Mouse (Mus musculus) kidney, adult 2 months (tissue): Measurements from ENCODE around the gene Lmln. TPM values are rescaled to one million over a fixed set of nuclear protein-coding genes. Genes with fewer than 3 reads are reported as not detected.

Experiments used
- DNase-seq: peaks from one replicate; pipeline ENCODE4 v3.0.0; 2021
- H3K27ac ChIP-seq: fragments of 200-500 bp; 2 replicates; pipeline ENCODE4 v1.5.1; 2012; ENCODE audit warnings: low read depth, low read length, control low read depth, inconsistent platforms; ENCODE audit not compliant: insufficient read depth
- H3K27me3 ChIP-seq: fragments of 200-500 bp; replicated peaks from 2 replicates; pipeline ENCODE4 v1.6.1; 2012; ENCODE audit warnings: mild to moderate bottlenecking, moderate library complexity, low read length, inconsistent platforms; ENCODE audit not compliant: control insufficient read depth, insufficient read depth
- H3K36me3 ChIP-seq: fragments of 200-500 bp; 2 replicates; pipeline ENCODE4 v1.6.1; 2012; ENCODE audit warnings: mild to moderate bottlenecking, moderate library complexity, low read length, inconsistent platforms; ENCODE audit not compliant: control insufficient read depth, insufficient read depth
- H3K4me1 ChIP-seq: fragments of 200-500 bp; 2 replicates; pipeline ENCODE4 v1.6.1; 2011; ENCODE audit warnings: low read length; ENCODE audit not compliant: control insufficient read depth, insufficient read depth
- H3K4me3 ChIP-seq: fragments of 200-500 bp; 2 replicates; pipeline ENCODE4 v1.5.1; 2011; ENCODE audit warnings: mild to moderate bottlenecking, low read depth, low read length, control low read depth; ENCODE audit not compliant: insufficient read depth
- CTCF ChIP-seq: fragments of 200-500 bp; conservative IDR thresholded peaks from 2 replicates; pipeline ENCODE4 v1.5.1; 2011; ENCODE audit warnings: low read depth, mild to moderate bottlenecking, control low read depth, low read length, moderate library complexity, mixed read lengths; ENCODE audit not compliant: insufficient read depth, insufficient read length
- POLR2A ChIP-seq: fragments of 200-500 bp; IDR thresholded peaks from one replicate; pipeline ENCODE4 v1.6.1; 2011; ENCODE audit warnings: low read depth, low read length, control low read depth
- WGBS: fragments of 180-500 bp; shearing (Covaris S2); methylation state at CpG from one replicate; pipeline ENCODE4 v1.1.7; 2018; 5-methylcytosine and 5-hydroxymethylcytosine counted together
- polyA plus RNA-seq: library from polyadenylated mRNA; depleted of rRNA; stranded (reverse); fragments of >200 nt; gene quantifications from 2 replicates; pipeline ENCODE4 v1.2.3, GENCODE M21; 2012

The Lmln gene
- polyA plus RNA-seq, 1 experiment: 3.1 TPM

GRCm38 (mm10) chr16:33019117-33019770, 43.1 kb upstream of the Lmln start:
- WGBS: 35% methylated on average over 21 of the region's 21 CpGs
- Histone ChIP-seq H3K27ac (peak overlapping the region; percentile 32), H3K4me3 (peak overlapping the region; percentile 60), H3K4me1 (peaks cover 3% of the 10 kb centered on the region; the same call in 1 of the 2 replicates), H3K27me3 (no peaks in the 10 kb centered on the region), H3K36me3 (no peaks in the 10 kb centered on the region)
- DNase-seq: peak; percentile 84
- no peak for TF ChIP-seq CTCF
- no peak for TF ChIP-seq POLR2A

- DNase-seq: peak; percentile 76
Observed at GRCm38 (mm10) chr16:33021381-33021780, 40.9 kb upstream of the Lmln start.

GRCm38 (mm10) chr16:33023750-33024149, 38.6 kb upstream of the Lmln start:
- Histone ChIP-seq H3K27me3 (no peaks in the 10 kb centered on the region), H3K4me3 (no peak overlapping the region), H3K27ac (no peak overlapping the region), H3K4me1 (no peaks in the 10 kb centered on the region; the same call in 1 of the 2 replicates), H3K36me3 (no peaks in the 10 kb centered on the region)
- under 1% methylated on average over 4 of the region's 4 CpGs for WGBS
- DNase-seq: peak; percentile 90
- TF ChIP-seq POLR2A (no peak), CTCF (peak; percentile 100; the same call in 1 of the 2 replicates)

More at GRCm38 (mm10) chr16:33021381-33021780, 40.9 kb upstream of the Lmln start:
- Histone ChIP-seq H3K27ac (no peak overlapping the region), H3K36me3 (no peaks in the 10 kb centered on the region), H3K27me3 (no peaks in the 10 kb centered on the region), H3K4me3 (no peak overlapping the region), H3K4me1 (no peaks in the 10 kb centered on the region; the same call in 1 of the 2 replicates)
- WGBS: 61% methylated on average over 3 of the region's 3 CpGs
- no peak for TF ChIP-seq CTCF
- no peak for TF ChIP-seq POLR2A

- H3K36me3 ChIP-seq: no peaks in the 10 kb centered on the region
- WGBS: 74% methylated on average over 8 of the region's 8 CpGs
- DNase-seq: no peak
- H3K4me1 ChIP-seq: no peaks in the 10 kb centered on the region
- TF ChIP-seq POLR2A (no peak), CTCF (no peak)
- H3K27me3 ChIP-seq: no peaks in the 10 kb centered on the region
- H3K27ac ChIP-seq: no peak overlapping the region
- no peak overlapping the region for H3K4me3 ChIP-seq
Observed at GRCm38 (mm10) chr16:33024456-33025104, 37.7 kb upstream of the Lmln start.

- no peaks in the 10 kb centered on the region for H3K27me3 ChIP-seq
- WGBS: 88% methylated on average over 7 of the region's 7 CpGs
Observed at GRCm38 (mm10) chr16:33026357-33026756, 36.0 kb upstream of the Lmln start.

GRCm38 (mm10) chr16:33036006-33036405, 26.3 kb upstream of the Lmln start:
- H3K36me3 ChIP-seq: no peaks in the 10 kb centered on the region
- H3K27ac ChIP-seq: no peak overlapping the region
- H3K4me3 ChIP-seq: no peak overlapping the region
- TF ChIP-seq CTCF: no peak
- no peak for TF ChIP-seq POLR2A
- H3K27me3 ChIP-seq: no peaks in the 10 kb centered on the region
- no peak for DNase-seq
- no peaks in the 10 kb centered on the region for H3K4me1 ChIP-seq
- 81% methylated on average over 4 of the region's 4 CpGs for WGBS

More at GRCm38 (mm10) chr16:33026357-33026756, 36.0 kb upstream of the Lmln start:
- H3K4me3 ChIP-seq: no peak overlapping the region
- TF ChIP-seq CTCF (no peak), POLR2A (no peak)
- no peak overlapping the region for H3K27ac ChIP-seq
- no peaks in the 10 kb centered on the region for H3K4me1 ChIP-seq
- H3K36me3 ChIP-seq: no peaks in the 10 kb centered on the region
- no peak for DNase-seq

GRCm38 (mm10) chr16:33042682-33043081, 19.6 kb upstream of the Lmln start:
- Histone ChIP-seq H3K27ac (no peak overlapping the region), H3K4me1 (no peaks in the 10 kb centered on the region; the same call in 1 of the 2 replicates), H3K4me3 (no peak overlapping the region), H3K36me3 (no peaks in the 10 kb centered on the region), H3K27me3 (no peaks in the 10 kb centered on the region)
- no peak for TF ChIP-seq CTCF
- DNase-seq: no peak
- 57% methylated on average over 1 of the region's 1 CpGs for WGBS
